Mouse (Mus musculus) stomach, postnatal 0 days (tissue): ENCODE measurements around the gene Wfikkn1.

Source experiments
- CTCF ChIP-seq: IDR thresholded peaks from 2 replicates; pipeline ENCODE4 v1.5.1; 2016; ENCODE audit warnings: antibody characterized with exemption, low read depth, mild to moderate bottlenecking, moderate library complexity
- EP300 ChIP-seq: optimal IDR thresholded peaks from 2 replicates; pipeline ENCODE3; 2016; ENCODE audit warnings: antibody characterized with exemption

GRCm38 (mm10) chr17:25868601-25869191, 12.0 kb downstream of the Wfikkn1 start, which contains the start of gene Mcrip2:
- TF ChIP-seq CTCF (peak; percentile 42), EP300 (no peak)
